Mouse (Mus musculus): ENCODE measurements around the gene Shc2.
A peak's percentile ranks its signal among the peaks of the same experiment; 100 is the strongest.

The Shc2 gene

GRCm38 (mm10) chr10:79615860-79616259 is 21.9 kb downstream of the Shc2 start:
- DNase-seq (ENCODE audit: low spot score in 2 of 2), result no peak

DNA sequence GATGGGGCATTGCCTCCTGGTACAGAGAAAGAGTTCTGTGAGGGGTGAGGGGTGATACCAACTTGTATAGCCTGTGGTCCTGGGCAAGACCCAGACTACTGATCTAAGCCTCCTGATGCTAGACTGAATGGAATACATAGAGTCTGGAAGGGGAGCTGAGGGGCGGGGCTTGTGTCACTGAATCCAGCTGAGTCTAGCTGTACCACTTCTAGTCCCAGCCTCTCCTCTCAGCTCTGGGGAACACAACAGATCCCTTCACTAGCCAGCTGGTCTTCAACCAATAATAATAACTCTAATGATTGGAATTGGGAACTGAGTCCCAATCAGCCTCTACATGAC is 23.4 kb downstream of the Shc2 start:
- DNase-seq (ENCODE audit: low spot score in 2 of 2), result no peak

DNA sequence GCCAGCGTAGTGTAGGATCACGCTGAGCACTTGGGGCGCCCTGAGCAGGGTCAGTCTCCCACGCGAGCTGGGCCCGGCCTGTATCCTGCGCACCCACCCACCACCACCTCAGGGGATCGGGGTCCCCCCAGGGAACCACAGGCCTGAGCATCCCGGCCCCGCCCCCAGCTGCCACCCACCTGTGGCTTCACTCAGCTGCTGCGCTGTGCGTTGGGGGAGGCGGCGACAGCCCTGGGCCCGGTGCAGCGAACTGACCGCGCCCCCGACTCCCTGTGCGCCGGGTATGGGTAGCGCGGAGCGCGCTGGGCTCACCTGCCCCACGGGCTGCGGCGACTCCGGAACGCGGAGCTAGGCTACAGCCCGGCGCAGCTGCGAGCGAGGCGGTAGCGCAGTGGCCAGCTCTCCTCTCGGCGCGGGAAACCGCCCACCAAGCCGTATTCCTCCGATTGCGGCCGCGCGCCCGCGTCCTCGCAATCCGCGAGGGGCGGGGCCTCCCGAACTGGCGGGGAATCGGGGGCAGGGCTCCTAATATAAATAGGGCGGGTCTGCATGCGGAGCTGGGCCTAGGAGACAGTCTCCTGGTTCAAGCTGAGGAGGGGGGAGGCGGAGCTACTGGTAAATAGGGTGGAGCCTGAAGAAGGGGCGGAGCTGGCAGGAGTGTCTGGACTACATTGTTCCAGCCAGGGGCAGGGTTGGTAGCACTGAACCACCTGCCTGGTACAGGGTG is 24.0 kb downstream of the Shc2 start, which contains the start of gene C2cd4c:
C2cd4c (minus strand) TSS at position 448 of the 727 bp plus-strand sequence.
- peak; percentile 73 to 78 for DNase-seq (ENCODE audit: low spot score in 2 of 2)

DNA sequence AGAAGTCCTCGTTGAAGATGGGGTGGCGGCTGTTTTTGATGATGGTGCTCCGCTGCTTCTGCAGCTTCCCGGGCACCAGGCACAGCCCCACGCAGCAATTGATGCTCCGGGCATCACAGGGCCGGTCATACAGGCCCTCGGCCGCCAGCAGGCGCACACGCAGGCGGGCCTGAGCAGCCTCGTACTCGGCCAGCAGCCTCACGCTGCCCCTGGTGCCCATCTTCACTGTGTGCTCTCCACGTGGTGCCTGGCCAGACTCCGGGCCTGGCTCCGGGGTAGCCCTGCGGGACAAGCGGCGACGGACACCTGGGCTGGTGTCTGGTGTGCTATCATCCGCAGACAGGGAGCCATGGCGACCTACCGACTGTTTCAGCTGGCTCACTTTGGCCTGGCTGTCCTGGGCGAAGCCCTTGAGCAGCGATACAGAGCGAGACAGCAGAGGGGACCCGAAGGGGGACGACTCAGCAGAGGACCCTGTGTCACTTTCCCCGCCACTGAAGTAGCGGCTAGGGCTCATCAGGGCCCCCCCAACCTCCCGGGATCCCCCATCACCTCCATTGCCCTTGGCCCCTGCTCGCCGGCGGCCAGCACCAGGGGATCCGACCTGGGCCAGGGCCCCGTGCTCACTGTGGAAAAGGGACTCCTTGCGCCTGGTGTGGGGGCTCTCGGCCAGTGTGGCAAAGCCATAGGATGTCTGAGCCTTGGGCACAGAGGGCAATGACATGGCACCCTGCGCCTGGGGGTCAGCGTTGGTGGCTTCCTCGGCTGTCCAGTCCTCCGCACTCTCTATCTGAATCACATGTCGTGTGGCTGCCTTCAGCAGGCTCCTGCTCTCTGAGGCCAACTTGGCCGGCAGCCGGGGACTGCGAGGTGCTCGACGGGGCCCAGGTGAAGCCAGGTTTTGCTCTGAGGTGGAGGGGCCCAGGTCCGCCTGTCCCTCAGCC is 25.3 kb downstream of the Shc2 start:
- DNase-seq (ENCODE audit: low spot score in 2 of 2), result no peak

GRCm38 (mm10) chr10:79611296-79611695 is 26.4 kb downstream of the Shc2 start:
- no peak for DNase-seq (ENCODE audit: low spot score in 2 of 2)

DNA sequence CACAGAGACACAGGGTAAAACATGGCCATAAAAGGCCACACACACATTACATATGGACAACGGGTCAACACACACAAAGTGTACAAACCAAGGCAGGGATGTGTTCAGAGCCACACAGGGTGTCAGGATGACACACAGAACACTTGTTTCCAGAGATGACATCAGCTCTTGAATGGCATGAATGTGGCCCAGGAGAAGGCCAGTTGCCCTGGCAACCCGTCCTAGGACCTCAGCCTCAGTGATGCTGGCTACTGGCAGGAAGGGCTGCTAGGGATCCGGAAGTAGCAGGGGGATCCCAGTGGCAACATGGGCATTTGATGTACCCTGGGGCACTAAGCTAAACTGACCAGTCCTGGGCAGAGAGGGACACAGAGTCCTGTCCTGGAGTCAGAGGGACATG is 28.4 kb downstream of the Shc2 start:
- no peak for DNase-seq (ENCODE audit: low spot score in 2 of 2)

DNA sequence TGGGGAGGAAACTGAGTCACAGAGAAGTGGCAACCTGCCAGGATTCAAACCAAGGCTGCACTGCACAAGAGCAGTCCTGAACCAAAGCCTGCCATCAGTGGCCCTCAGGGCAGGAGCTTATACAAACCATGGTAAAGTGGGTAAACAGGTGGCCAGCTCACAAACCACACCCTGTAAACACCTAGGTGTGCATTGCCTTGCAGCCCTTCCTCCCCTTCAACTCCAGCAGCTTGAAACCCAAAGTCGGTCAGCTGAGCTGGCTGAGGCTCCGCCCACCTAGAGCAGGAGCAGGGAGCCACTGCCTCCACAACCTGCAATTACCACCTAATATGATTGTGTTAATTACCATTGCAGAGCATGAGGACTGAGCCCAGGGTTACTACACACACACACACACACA is 29.8 kb downstream of the Shc2 start:
- no peak for DNase-seq (ENCODE audit: low spot score in 2 of 2)

GRCm38 (mm10) chr10:79606537-79606936 is 31.2 kb downstream of the Shc2 start:
- no peak for DNase-seq (ENCODE audit: low spot score in 2 of 2)

DNA sequence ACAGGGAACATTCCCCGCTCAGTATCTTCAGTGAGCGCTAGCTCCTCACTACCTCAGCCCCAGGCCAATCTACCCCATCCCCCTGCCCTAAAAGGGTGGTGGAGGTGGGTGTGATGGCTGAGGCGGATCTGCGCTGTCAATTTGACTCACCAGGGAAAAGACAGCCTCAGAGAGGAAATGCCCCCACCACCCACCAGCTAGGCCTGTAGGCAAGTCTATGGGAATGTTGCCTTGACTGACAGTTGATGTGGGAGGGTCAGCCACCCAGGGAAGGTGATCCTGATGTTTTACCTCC is 39.8 kb downstream of the Shc2 start:
- DNase-seq (ENCODE audit: low spot score in 2 of 2), result peak in 1 of 2 experiments; percentile 61

DNA sequence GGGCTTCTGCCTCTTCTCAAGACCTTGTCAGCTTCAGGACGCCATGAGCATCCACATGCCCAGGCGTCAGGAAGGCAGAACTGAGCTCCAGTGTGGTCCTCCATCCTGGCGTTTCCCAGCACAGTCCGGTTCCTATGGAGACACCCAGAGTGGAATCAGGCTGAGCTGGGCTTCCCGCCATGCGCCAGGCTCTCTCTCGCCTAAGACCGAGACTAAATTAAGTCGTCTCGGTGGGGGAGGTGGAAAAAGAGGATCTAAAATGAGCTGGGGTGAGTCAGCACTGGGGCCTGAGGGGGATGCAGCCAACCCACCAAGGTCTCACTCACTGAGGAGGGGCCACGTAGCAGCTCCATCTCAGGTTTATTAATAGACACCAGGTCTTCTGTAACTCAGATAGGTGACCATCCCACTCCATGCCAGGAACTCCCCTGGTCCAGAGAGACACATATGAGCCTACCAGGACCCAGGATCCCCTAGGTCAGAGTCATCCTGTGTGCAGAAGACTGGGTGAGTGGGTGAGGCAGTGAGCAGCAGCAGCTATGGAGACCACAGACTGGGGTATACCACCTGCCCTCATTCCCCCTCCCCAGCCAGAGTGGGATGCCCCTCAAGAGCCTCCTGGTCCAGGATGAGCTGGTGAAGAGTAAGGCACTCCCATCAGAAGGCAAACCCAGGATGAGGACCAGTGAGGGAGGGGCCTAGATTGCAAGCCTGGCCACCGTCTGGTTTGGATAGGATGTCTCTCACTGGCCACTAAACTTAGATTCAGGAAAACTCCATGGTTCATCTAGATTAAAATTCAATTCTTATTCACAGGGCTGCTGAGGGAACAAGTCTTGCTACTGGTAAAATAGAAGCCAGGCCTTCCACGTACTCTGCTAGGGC is 40.4 kb downstream of the Shc2 start:
- peak; percentile 77 to 85 for DNase-seq (ENCODE audit: low spot score in 2 of 2)

DNA sequence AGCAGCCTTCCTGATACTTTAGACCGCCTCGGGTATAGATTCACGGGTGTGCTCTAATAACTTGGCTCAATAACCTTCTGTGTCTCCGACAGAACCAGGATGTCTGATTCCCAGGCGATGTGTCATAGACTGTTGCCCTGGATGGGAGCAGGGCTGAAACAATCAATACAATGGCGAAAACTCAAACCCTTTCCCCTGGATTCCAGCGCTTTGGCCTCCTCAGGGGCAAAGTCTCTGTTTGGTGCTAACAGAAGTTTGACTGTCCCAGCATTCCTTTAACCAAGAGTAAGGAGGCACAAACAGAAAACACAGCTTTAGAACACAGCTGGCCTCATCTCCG is 42.2 kb downstream of the Shc2 start:
- DNase-seq (ENCODE audit: low spot score in 2 of 2), result no peak

DNA sequence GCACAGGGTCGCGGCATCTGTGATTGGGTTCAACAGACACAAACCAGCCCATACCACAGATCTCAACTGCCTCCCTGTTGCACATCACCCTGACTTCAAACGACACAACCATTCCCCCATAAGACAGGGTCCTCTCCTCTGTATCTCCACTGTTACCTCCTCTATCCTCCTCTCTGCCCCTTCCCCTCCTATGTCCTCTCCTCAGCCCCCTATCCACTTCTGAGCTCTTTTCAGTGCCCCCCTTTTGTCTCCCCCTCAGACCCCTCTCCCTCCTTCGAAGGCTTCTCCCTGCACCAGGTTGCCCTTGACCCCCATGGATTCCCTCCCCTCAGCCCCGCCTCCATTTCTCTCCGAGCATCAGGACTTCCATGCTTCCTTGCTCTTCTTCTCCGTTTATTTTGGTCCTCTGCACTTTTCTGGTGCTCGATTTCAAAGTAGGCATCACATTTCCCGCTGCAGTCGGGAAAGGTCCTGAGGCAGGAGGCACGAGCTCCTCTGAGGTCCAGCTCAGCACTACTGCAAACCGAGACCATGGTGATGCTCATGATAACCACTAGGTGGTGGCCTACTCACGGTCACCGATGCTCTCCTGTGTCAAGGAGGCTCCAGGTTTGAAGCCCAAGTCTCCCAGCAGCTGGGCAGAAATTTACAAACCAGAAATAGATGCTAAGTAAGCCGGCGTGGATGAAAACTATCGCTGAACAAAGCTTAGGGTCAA is 42.7 kb downstream of the Shc2 start:
- peak; percentile 52 to 79 for DNase-seq (ENCODE audit: low spot score in 2 of 2)

GRCm38 (mm10) chr10:79594111-79594510 is 43.6 kb downstream of the Shc2 start:
- no peak for DNase-seq (ENCODE audit: low spot score in 2 of 2)

GRCm38 (mm10) chr10:79590702-79591101 is 47.0 kb downstream of the Shc2 start:
- no peak for DNase-seq (ENCODE audit: low spot score in 2 of 2)

DNA sequence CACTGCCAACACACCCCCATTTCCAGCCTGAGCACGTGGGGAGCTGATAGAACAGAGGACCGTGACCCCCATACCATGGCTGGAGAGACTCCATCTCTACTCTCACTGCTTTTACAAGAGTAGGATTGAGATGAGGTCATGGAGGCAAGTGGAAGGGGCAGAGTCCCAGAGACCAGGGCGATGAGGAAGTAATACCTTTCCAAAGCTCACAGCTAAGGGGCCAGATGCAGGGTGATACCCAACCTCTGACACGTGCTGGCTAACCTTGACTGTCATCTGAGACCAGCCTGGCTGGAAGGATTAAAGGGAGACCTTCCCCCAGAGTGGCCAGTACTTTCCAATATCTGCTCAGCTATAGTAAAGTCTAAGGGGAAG is 50.0 kb downstream of the Shc2 start:
- DNase-seq (ENCODE audit: low spot score in 2 of 2), result no peak

DNA sequence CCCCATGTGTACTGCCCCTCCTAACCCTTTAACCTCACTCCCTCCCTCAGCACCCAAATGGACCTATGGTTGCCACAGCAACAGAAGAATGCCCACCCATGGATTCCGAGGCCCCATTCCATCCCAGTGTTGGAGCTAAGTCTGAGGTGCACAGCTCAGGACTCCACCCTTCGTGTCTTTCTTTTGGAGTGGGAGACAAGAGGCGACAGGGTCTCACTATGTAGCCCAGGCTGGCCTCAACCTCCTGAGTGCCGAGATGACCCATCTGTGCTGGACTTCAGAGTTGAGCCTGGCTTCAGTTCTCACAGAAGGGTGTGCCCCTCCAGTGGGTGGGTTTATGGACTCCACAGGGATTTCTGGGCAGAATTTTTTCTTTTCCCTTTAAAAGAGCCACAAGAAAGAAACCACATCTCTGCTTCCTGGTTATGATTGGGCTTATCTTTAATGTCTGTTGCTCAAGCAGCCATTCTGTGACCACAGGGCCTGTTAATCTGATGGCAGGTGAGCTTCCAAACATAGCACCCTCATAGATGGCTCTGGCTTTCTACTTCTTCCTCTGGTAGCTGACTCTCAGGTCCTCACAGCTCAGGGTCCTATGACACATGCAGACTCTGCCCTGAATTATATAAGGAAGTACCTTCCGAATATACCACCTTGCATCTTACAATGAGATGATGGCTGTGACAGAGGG is 50.5 kb downstream of the Shc2 start, which contains the start of gene Theg:
Theg (minus strand) TSS at position 271 of the 691 bp plus-strand sequence.
- no peak for DNase-seq (ENCODE audit: low spot score in 2 of 2)

DNA sequence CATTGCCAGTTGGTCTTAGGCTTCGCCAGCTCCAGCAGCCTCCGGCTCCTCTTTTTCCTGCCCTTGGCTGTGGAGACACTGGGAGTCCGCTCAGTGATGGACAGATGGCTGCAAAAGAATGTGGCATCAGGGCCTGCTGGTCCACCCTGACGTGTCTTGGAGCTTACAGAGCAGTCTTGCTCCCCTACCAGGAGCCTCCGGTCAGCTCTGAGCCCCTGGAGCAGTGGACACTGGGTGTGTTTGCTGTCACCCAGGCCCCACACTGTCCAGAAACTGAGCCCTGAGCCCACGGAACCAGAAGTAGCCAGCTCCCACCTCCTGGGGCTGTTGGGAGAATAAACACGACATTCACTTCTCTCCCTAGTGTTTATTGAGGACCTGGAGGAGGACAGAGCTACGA is 51.5 kb downstream of the Shc2 start:
- no peak for DNase-seq (ENCODE audit: low spot score in 2 of 2)

DNA sequence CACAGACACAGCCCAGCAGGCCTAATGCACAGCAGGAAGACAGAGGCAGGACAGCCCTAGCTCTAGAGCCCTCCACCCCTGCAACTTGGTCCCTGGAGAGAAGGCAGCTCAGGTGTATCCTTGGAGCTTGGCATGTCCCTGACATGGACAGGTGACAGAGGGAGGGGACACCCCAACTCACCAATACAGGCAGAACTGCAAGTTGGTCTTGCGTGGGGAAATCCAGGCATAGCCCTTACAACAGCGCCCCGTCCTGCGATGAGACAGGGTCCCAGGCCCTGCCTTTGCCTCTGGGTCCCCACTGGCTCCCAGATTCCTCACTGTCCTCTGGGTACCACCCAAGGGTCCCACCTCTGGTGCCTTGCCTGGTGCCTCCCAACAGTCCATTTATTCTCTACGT is 52.0 kb downstream of the Shc2 start:
- DNase-seq (ENCODE audit: low spot score in 2 of 2), result no peak

DNA sequence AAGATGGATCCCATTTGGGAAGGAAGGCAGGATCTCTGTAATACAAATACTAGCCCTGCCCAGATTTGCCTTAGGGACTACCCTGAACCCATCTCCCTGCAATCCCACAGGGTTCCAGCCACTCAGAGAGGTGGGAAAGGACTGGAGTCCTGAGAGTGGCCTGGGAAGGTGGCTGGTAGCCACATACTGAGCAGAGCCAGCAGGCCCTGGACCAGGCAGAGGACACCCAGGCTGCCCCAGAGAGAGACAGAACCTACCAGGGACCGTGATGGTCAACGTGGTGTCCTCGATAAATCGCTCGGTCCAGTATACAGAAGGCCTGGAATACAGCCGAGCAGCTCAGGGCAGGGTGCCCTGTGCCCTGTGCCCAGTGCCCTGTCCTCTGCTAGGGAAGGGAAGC is 52.6 kb downstream of the Shc2 start:
- DNase-seq (ENCODE audit: low spot score in 2 of 2), result no peak

GRCm38 (mm10) chr10:79584426-79584825 is 53.3 kb downstream of the Shc2 start:
- no peak for DNase-seq (ENCODE audit: low spot score in 2 of 2)

DNA sequence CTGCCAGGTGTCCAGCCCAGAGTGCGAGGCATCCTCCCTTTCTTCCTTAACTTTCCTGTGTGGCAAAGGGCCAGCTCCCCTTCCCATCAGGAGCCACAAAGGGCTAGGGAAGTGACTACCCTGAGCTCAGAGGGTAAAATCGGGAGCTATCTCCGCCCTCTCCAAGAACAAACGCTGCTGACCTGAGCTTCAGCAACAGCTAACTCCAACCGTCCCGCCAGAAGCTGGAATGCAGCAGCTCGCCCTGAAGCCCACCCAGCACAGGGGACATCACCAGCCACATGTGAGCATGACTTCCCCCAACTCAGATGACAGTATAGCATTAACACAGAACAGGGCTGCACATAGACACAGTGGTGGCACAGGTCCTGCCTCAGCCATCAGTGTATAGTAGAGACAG is 53.7 kb downstream of the Shc2 start:
- no peak for DNase-seq (ENCODE audit: low spot score in 2 of 2)

All from frontal cortex, postnatal 36 days (tissue).